Mouse (Mus musculus) CH12.LX (cell line): ENCODE data around the gene Rfx4.

Experiments used
- POLR2A ChIP-seq: IDR thresholded peaks from 2 replicates; pipeline ENCODE4 v1.6.1; 2011; ENCODE audit warnings: low read depth, mild to moderate bottlenecking, improper control_type of control experiment, low read length
- TCF12 ChIP-seq: IDR thresholded peaks from 2 replicates; pipeline ENCODE4 v1.6.1; 2014; ENCODE audit warnings: low read depth, mild to moderate bottlenecking, inconsistent platforms, low read length, improper control_type of control experiment

GRCm38 (mm10) chr10:84757426-84758199, 1.8 kb downstream of the Rfx4 start:
- TF ChIP-seq TCF12 (no peak), POLR2A (no peak)
